Mouse (Mus musculus): Measurements from ENCODE around the gene Bysl. TPM values are rescaled to one million over a fixed set of nuclear protein-coding genes. Genes with fewer than 3 reads are reported as not detected.

Bysl gene
- polyA plus RNA-seq, 1 experiment from 2014 or later = 43.1 TPM

GRCm38 (mm10) chr17:47568951-47569527, 42.3 kb downstream of the Bysl start:
- peaks cover 21% of the 10 kb centered on the region for H3K4me1 ChIP-seq (replicated peaks; ENCODE audit: control insufficient read depth, insufficient read depth, low read length)
- peak overlapping the region; percentile 74 for H3K27ac ChIP-seq (ENCODE audit: low read depth, low read length)
- WGBS = 86% methylated on average over 10 of the region's 10 CpGs
- H3K4me2 ChIP-seq = peak overlapping the region; percentile 37; the same call in 1 of the 2 replicates
- no peaks in the 10 kb centered on the region for H3K27me3 ChIP-seq (replicated peaks; ENCODE audit: control insufficient read depth, insufficient read depth, low read length)
- ATAC-seq (replicated peaks; ENCODE audit: low FRiP score) (peak; percentile 3; the same call in 1 of the 2 replicates), DNase-seq (ENCODE audit: low spot score) (no peak)
- H3K36me3 ChIP-seq (ENCODE audit: control insufficient read depth, insufficient read depth, low read length) = no peaks in the 10 kb centered on the region
- H3K9me3 ChIP-seq (ENCODE audit: control insufficient read depth, low read length) = no peaks in the 10 kb centered on the region
- H3K4me3 ChIP-seq (ENCODE audit: low read depth, low read length) = no peak overlapping the region
- H3K9ac ChIP-seq (ENCODE audit: low read depth, low read length) = no peak overlapping the region

DNA sequence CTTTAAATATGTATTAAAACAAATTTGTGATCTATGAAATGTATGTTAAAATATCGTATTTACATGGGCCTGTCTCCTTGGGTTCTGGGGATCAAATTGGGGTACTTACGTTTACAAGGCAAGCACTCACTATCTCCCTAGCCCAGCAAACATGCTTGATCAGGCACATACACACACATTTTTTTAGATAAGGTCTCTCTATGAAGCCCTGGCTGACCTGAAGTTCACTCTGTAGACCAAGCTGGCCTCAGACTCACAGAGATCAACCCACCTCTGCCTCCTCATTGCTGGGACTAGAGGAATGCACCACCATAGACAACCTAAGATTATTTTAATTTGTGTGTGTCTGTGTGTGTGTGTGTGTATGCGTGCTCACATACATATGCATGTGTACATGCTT, 42.9 kb downstream of the Bysl start:
- Histone ChIP-seq H3K4me3 (ENCODE audit: low read depth, low read length) (no peak overlapping the region), H3K27ac (ENCODE audit: low read depth, low read length) (peak overlapping the region; percentile 74), H3K4me1 (replicated peaks; ENCODE audit: control insufficient read depth, insufficient read depth, low read length) (peaks cover 21% of the 10 kb centered on the region), H3K9me3 (ENCODE audit: control insufficient read depth, low read length) (no peaks in the 10 kb centered on the region), H3K36me3 (ENCODE audit: control insufficient read depth, insufficient read depth, low read length) (no peaks in the 10 kb centered on the region), H3K27me3 (replicated peaks; ENCODE audit: control insufficient read depth, insufficient read depth, low read length) (no peaks in the 10 kb centered on the region), H3K4me2 (peak overlapping the region; percentile 37; the same call in 1 of the 2 replicates), H3K9ac (ENCODE audit: low read depth, low read length) (no peak overlapping the region)
- ATAC-seq (replicated peaks; ENCODE audit: low FRiP score) = peak; percentile 93
- 59% methylated on average over 3 of the region's 3 CpGs for WGBS
- no peak for DNase-seq (ENCODE audit: low spot score)

DNA sequence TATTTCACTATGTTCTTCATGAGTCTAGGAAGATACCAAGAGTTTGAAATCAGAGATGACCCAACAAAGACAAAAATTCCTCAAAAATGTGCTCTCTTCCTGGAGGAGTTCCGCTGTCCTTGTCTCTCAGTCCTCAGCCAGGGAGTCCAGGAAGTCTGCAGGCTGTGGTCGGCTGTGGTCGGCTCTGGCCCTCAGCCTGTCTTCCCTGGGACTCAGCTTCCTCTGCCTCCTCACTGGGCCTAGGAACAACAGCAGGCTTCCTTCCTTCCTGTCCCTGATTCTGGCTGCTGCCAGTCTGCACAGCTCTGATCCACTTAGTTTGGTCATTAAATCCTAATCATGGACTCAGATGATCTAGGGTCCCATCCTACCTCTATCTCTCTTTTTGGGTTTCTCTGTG, 44.0 kb downstream of the Bysl start:
- no peak overlapping the region for H3K27ac ChIP-seq (ENCODE audit: low read depth, low read length)
- H3K27me3 ChIP-seq (replicated peaks; ENCODE audit: control insufficient read depth, insufficient read depth, low read length) = no peaks in the 10 kb centered on the region
- no peak for DNase-seq (ENCODE audit: low spot score)
- H3K9me3 ChIP-seq (ENCODE audit: control insufficient read depth, low read length) = no peaks in the 10 kb centered on the region
- H3K4me3 ChIP-seq (ENCODE audit: low read depth, low read length) = no peak overlapping the region
- peaks cover 21% of the 10 kb centered on the region for H3K4me1 ChIP-seq (replicated peaks; ENCODE audit: control insufficient read depth, insufficient read depth, low read length)
- no peaks in the 10 kb centered on the region for H3K36me3 ChIP-seq (ENCODE audit: control insufficient read depth, insufficient read depth, low read length)
- WGBS = 59% methylated on average over 3 of the region's 3 CpGs
- no peak overlapping the region for H3K4me2 ChIP-seq
- no peak overlapping the region for H3K9ac ChIP-seq (ENCODE audit: low read depth, low read length)
- ATAC-seq (replicated peaks; ENCODE audit: low FRiP score) = no peak

DNA sequence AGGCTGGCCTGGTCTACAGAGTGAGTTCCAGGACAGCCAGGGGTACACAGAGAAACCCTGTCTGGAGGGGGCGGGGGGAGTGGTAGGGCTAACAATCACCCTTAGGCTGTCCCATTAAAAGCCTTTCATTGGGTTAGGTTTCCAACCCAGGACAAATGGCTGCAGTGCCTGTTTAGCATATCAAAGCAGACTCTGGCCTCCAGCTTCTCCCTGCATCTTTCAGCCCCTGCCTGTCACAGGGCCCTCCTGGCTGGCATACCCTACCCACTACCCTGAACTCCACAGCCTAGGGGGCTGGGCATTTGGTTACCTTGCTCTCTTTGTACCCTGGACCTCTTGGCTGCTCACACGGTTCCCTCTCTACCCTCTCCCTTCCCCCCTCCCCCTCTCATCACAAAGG, 45.2 kb downstream of the Bysl start:
- no peak for ATAC-seq (replicated peaks; ENCODE audit: low FRiP score)
- DNase-seq (ENCODE audit: low spot score) = no peak
- Histone ChIP-seq H3K27me3 (replicated peaks; ENCODE audit: control insufficient read depth, insufficient read depth, low read length) (no peaks in the 10 kb centered on the region), H3K4me2 (no peak overlapping the region), H3K9me3 (ENCODE audit: control insufficient read depth, low read length) (no peaks in the 10 kb centered on the region), H3K36me3 (ENCODE audit: control insufficient read depth, insufficient read depth, low read length) (no peaks in the 10 kb centered on the region), H3K9ac (ENCODE audit: low read depth, low read length) (no peak overlapping the region), H3K4me3 (ENCODE audit: low read depth, low read length) (no peak overlapping the region), H3K27ac (ENCODE audit: low read depth, low read length) (no peak overlapping the region), H3K4me1 (replicated peaks; ENCODE audit: control insufficient read depth, insufficient read depth, low read length) (peaks cover 21% of the 10 kb centered on the region)
- 48% methylated on average over 2 of the region's 2 CpGs for WGBS

GRCm38 (mm10) chr17:47564612-47565011, 46.7 kb downstream of the Bysl start:
- peak overlapping the region; percentile 33; the same call in 1 of the 2 replicates for H3K4me2 ChIP-seq
- no peaks in the 10 kb centered on the region for H3K27me3 ChIP-seq (replicated peaks; ENCODE audit: control insufficient read depth, insufficient read depth, low read length)
- no peaks in the 10 kb centered on the region for H3K36me3 ChIP-seq (ENCODE audit: control insufficient read depth, insufficient read depth, low read length)
- 35% methylated on average over 5 of the region's 5 CpGs for WGBS
- ATAC-seq (replicated peaks; ENCODE audit: low FRiP score) (no peak), DNase-seq (ENCODE audit: low spot score) (no peak)
- peak overlapping the region; percentile 19; the same call in 1 of the 2 replicates for H3K27ac ChIP-seq (ENCODE audit: low read depth, low read length)
- H3K9me3 ChIP-seq (ENCODE audit: control insufficient read depth, low read length) = no peaks in the 10 kb centered on the region
- H3K9ac ChIP-seq (ENCODE audit: low read depth, low read length) = no peak overlapping the region
- peaks cover 21% of the 10 kb centered on the region for H3K4me1 ChIP-seq (replicated peaks; ENCODE audit: control insufficient read depth, insufficient read depth, low read length)
- no peak overlapping the region for H3K4me3 ChIP-seq (ENCODE audit: low read depth, low read length)

GRCm38 (mm10) chr17:47562875-47563274, 48.4 kb downstream of the Bysl start:
- whole genome bisulfite sequencing = 81% methylated on average over 6 of the region's 6 CpGs
- H3K9ac ChIP-seq (ENCODE audit: low read depth, low read length) = no peak overlapping the region
- no peaks in the 10 kb centered on the region for H3K9me3 ChIP-seq (ENCODE audit: control insufficient read depth, low read length)
- no peak for DNase-seq (ENCODE audit: low spot score)
- H3K4me1 ChIP-seq (replicated peaks; ENCODE audit: control insufficient read depth, insufficient read depth, low read length) = peaks cover 10% of the 10 kb centered on the region
- no peaks in the 10 kb centered on the region for H3K36me3 ChIP-seq (ENCODE audit: control insufficient read depth, insufficient read depth, low read length)
- no peak overlapping the region for H3K4me3 ChIP-seq (ENCODE audit: low read depth, low read length)
- no peak overlapping the region for H3K27ac ChIP-seq (ENCODE audit: low read depth, low read length)
- no peak overlapping the region for H3K4me2 ChIP-seq
- no peak for ATAC-seq (replicated peaks; ENCODE audit: low FRiP score)
- H3K27me3 ChIP-seq (replicated peaks; ENCODE audit: control insufficient read depth, insufficient read depth, low read length) = no peaks in the 10 kb centered on the region

DNA sequence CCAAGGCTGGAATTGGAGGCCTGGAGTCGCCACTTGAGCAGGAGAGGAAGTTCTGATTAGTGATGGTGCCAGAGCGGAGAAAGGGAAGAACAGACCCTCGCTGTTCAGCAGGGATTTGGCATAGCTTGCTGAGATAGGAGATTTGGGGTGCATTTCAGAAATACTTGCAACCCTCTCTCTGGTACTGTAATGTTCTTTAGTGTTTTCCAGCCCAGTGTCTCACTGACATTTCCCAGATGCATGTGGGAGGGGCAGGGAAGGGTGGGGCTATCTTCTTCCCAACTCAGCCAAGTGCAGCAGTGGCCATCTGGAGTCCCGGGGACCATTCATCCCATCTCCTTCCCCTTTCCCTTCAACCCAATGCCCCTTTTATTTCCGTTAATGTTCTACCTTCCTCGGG, 51.6 kb downstream of the Bysl start:
- Histone ChIP-seq H3K27ac (ENCODE audit: low read depth, low read length) (no peak overlapping the region), H3K4me2 (no peak overlapping the region), H3K4me1 (replicated peaks; ENCODE audit: control insufficient read depth, insufficient read depth, low read length) (peaks cover 5% of the 10 kb centered on the region), H3K9ac (ENCODE audit: low read depth, low read length) (no peak overlapping the region), H3K27me3 (replicated peaks; ENCODE audit: control insufficient read depth, insufficient read depth, low read length) (no peaks in the 10 kb centered on the region), H3K4me3 (ENCODE audit: low read depth, low read length) (no peak overlapping the region), H3K9me3 (ENCODE audit: control insufficient read depth, low read length) (no peaks in the 10 kb centered on the region), H3K36me3 (ENCODE audit: control insufficient read depth, insufficient read depth, low read length) (no peaks in the 10 kb centered on the region)
- DNase-seq (ENCODE audit: low spot score) = no peak
- 64% methylated on average over 6 of the region's 6 CpGs for WGBS
- no peak for ATAC-seq (replicated peaks; ENCODE audit: low FRiP score)

DNA sequence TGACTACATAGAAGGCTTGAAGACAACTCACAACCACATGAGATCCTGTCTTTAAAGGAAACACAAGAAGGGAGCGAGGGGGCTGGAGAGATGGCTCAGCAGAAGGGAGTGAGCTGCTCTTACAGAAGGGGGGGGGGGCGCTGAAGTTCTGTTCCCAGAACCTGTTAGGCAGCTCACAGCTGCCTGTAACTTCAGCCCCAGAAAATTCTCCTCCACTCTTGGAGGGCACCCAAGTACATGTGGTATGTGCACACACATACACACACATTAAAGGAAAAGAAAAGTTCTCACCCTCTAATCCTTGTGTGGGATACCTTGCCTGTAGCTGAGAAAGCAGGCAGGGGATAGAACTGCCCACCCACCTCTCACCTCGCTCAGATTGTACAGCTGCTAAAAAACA, 54.1 kb downstream of the Bysl start:
- Histone ChIP-seq H3K4me2 (no peak overlapping the region), H3K4me1 (replicated peaks; ENCODE audit: control insufficient read depth, insufficient read depth, low read length) (no peaks in the 10 kb centered on the region), H3K27ac (ENCODE audit: low read depth, low read length) (no peak overlapping the region), H3K27me3 (replicated peaks; ENCODE audit: control insufficient read depth, insufficient read depth, low read length) (no peaks in the 10 kb centered on the region), H3K4me3 (ENCODE audit: low read depth, low read length) (no peak overlapping the region), H3K9ac (ENCODE audit: low read depth, low read length) (no peak overlapping the region), H3K9me3 (ENCODE audit: control insufficient read depth, low read length) (no peaks in the 10 kb centered on the region), H3K36me3 (ENCODE audit: control insufficient read depth, insufficient read depth, low read length) (no peaks in the 10 kb centered on the region)
- DNase-seq (ENCODE audit: low spot score) = no peak
- WGBS = 76% methylated on average over 3 of the region's 3 CpGs
- ATAC-seq (replicated peaks; ENCODE audit: low FRiP score) = no peak

- Histone ChIP-seq H3K4me2 (no peak overlapping the region), H3K4me3 (ENCODE audit: low read depth, low read length) (no peak overlapping the region), H3K27me3 (replicated peaks; ENCODE audit: control insufficient read depth, insufficient read depth, low read length) (no peaks in the 10 kb centered on the region), H3K27ac (ENCODE audit: low read depth, low read length) (no peak overlapping the region), H3K9me3 (ENCODE audit: control insufficient read depth, low read length) (no peaks in the 10 kb centered on the region), H3K36me3 (ENCODE audit: control insufficient read depth, insufficient read depth, low read length) (no peaks in the 10 kb centered on the region), H3K4me1 (replicated peaks; ENCODE audit: control insufficient read depth, insufficient read depth, low read length) (no peaks in the 10 kb centered on the region; the same call in 1 of the 2 replicates), H3K9ac (ENCODE audit: low read depth, low read length) (no peak overlapping the region)
- no peak for DNase-seq (ENCODE audit: low spot score)
- 82% methylated on average over 10 of the region's 10 CpGs for WGBS
- no peak for ATAC-seq (replicated peaks; ENCODE audit: low FRiP score)
Observed at GRCm38 (mm10) chr17:47554621-47555020, 56.7 kb downstream of the Bysl start.
